Mouse (Mus musculus): Measurements from ENCODE around the gene Rdh16f1.
"Not testable (repeated sequence)": the region's sequence is repeated elsewhere in the genome, so short reads cannot be mapped to it uniquely, and the experiment has no call there.

Gene Rdh16f1

DNA sequence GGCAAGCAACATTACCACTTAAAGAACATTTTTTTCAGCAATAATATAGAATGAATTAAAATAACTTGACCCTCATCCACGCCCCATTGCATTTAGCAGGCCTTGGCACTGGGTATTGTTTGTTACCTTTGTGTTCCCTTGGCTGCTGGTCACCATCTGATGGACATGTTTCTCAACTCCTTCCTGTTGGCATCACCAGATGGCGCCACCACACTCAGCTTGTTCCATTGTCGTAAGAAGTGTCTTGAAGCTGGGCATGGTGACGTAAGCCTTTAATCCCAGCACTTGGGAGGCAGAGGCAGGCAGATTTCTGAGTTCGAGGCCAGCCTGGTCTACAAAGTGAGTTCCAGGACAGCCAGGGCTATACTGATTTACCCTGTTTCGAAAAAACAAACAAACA is 65.8 kb downstream of the Rdh16f1 start:
- no peak for DNase-seq (ENCODE audit: low read depth, low spot score)

DNA sequence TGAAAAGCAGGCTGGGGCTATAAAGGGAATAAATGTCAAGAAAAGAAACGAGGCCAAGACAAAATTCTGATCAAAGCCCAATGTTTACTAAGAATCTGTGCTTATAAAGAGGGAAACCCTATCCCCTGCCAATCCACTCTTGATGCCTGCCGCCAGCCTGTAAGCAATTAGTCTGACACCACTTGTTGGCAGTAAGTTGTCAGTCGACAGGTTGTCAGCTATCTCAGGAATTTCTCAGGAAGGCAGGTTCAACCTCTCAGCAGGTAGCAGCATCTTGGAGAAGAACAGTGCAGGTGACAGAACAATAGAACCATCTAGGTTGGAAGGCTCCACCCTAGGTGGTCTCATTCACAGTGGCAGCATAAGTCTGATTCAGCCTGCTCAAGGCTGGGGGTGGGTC is 69.5 kb downstream of the Rdh16f1 start:
- no peak for DNase-seq (ENCODE audit: low read depth, low spot score)

DNA sequence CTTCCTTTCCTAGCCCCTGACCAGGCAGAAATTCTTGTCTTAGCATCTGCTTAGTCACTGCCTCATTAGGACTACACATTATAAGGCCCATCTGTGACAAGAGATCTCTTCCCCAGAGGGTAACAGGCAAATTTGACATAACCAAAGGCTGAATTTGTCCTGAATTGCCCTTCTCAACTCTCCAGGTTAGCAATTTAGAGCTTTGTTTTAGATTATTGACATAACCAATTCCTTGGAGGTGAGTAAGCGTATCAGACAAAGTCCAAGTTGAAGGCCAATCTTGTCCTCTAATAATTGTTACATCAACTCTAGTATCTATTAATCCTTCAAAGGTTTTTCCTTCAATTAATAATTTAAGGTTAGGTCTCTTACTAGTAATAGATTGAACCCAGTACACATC is 74.6 kb downstream of the Rdh16f1 start:
- not testable (repeated sequence) for DNase-seq (ENCODE audit: low read depth, low spot score)

DNA sequence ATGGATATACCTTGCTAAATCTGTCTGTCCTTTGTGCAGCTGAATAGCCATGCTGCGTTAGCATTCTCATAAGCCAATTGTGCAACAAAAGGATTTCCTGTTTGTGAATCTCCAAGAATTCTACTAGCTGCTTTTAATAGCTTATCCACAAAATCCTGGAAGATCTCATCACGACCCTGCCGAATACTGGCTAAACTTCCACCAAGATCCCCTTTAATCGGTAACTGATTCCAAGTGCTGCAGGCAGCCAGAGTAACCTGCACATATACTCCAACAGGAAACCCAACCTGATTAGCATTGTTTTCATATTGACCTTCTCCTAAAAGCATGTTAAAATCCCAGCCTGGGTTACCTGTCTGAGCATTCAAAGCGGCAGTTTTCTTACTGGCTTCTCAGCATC is 75.7 kb downstream of the Rdh16f1 start:
- no peak for DNase-seq (ENCODE audit: low read depth, low spot score)

DNA sequence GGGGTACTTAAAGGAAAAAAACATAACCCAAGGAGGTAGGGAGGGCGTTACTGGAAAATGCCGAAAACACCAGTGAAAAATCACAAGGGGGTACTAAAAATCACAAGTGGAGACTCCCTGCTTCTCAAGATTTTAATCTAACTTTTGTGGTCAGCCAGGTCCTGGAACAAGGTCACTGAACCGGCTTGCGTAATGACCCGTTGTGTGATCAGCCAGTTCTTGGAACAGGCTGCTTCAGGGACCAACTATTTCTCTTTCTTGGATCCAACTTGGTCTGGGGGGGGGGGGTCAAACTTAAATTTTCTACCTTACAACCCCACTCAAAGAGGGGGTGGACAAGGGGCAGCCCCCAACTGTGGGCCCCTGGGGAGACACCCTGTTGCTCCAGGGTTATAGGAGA is 78.2 kb downstream of the Rdh16f1 start:
- not testable (repeated sequence) for DNase-seq (ENCODE audit: low read depth, low spot score)

DNA sequence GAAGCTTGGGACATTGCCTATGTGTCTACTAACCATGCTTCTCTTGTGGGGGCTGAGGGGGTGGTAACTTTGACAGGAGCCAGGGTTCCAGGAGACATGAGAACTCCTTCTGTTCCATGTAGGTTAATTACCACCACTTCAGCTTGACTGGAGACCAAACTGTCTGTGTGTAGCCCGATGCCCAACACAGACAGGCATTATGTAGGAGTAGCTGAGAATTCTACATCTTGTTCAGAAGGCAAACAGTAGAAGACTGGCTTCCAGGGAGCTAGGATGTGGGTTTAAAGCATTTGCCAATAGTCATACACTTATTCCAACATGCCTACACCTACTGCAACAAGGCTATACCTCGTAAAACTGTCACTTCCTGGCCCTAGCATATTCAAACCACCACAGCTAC is 79.0 kb downstream of the Rdh16f1 start:
- peak; percentile 52 for DNase-seq (ENCODE audit: low read depth, low spot score)

DNA sequence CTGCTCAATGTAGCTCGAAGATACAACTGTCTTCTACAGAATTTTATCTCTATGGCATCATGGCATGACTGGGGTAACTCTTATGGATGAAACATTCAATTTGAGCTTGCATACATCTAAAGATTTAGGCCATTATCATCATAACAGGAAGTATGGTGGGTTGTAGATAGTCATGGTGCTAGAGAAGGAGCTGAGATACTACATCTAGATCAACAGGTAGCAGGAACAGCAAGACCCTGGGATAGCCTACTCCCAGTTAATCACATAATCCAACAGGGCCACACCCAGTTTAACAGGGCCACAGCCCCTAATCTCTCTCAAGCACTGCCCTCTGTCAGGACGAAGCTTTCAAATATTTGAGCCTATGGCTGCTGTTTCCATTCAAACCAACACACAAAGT is 81.2 kb downstream of the Rdh16f1 start:
- no peak for DNase-seq (ENCODE audit: low read depth, low spot score)

Measured in telencephalon, adult 2 months (tissue).